Mouse (Mus musculus) stomach, embryonic 14.5 days (tissue): ENCODE measurements at regions not wholly inside any gene's neighbourhood (a gene's known extent, or its start where the extent isn't known, plus 50 kb on each side); places are given as distances from the start of the nearest gene placed in this dataset.

ENCODE experiments used
- ATAC-seq: fragments of 200-750 bp; cut with Nextera tagmentation; 2 replicates; pipeline ENCODE4 v1.8.0; 2017; ENCODE audit warnings: low read depth, moderate TSS enrichment; ENCODE audit not compliant: insufficient number of reproducible peaks, insufficient read depth, low FRiP score
- H3K27ac ChIP-seq: fragments of 300-500 bp; sonication (generic); 2 replicates; pipeline ENCODE4 v1.5.1; 2014; ENCODE audit warnings: mild to moderate bottlenecking, low read length, moderate library complexity, mixed read lengths
- H3K27me3 ChIP-seq: fragments of 300-500 bp; sonication (generic); 2 replicates; pipeline ENCODE4 v1.6.1; 2014; ENCODE audit warnings: low read length, control low read depth, mixed read lengths; ENCODE audit not compliant: control insufficient read depth, insufficient read depth
- H3K36me3 ChIP-seq: fragments of 300-500 bp; sonication (generic); 2 replicates; pipeline ENCODE4 v1.6.1; 2014; ENCODE audit warnings: mild to moderate bottlenecking, control low read depth, low read length, moderate library complexity, mixed read lengths; ENCODE audit not compliant: control insufficient read depth, insufficient read depth
- H3K4me1 ChIP-seq: fragments of 300-500 bp; sonication (generic); 2 replicates; pipeline ENCODE4 v1.6.1; 2014; ENCODE audit warnings: low read length, control low read depth, mixed read lengths; ENCODE audit not compliant: control insufficient read depth, insufficient read depth
- H3K4me2 ChIP-seq: fragments of 300-500 bp; sonication (generic); replicated peaks from 2 replicates; pipeline ENCODE4 v1.6.1; 2014; ENCODE audit warnings: low read depth, low read length, control low read depth
- H3K4me3 ChIP-seq: fragments of 300-500 bp; sonication (generic); 2 replicates; pipeline ENCODE4 v1.5.1; 2014; ENCODE audit warnings: low read depth, low read length, control low read depth
- H3K9ac ChIP-seq: fragments of 300-500 bp; sonication (generic); replicated peaks from 2 replicates; pipeline ENCODE4 v1.6.1; 2014; ENCODE audit warnings: low read depth, mild to moderate bottlenecking, control low read depth, low read length, moderate library complexity, mixed read lengths
- H3K9me3 ChIP-seq: fragments of 300-500 bp; sonication (generic); 2 replicates; pipeline ENCODE4 v1.6.1; 2016; ENCODE audit warnings: low read depth, low read length, control low read depth; ENCODE audit not compliant: control insufficient read depth
- WGBS: fragments of 180-500 bp; shearing (Covaris S2); extraction: QIAGEN DNeasy Blood & Tissue Kit; methylation state at CpG from one replicate; pipeline ENCODE4 v1.1.7; 2014; 5-methylcytosine and 5-hydroxymethylcytosine counted together

GRCm38 (mm10) chr1:4570730-4571129 lies 237.0 kb upstream of the Gm37988 start:
- no peak overlapping the region for H3K4me2 ChIP-seq
- H3K27ac ChIP-seq: no peak overlapping the region
- H3K27me3 ChIP-seq: no peaks in the 10 kb centered on the region
- H3K9me3 ChIP-seq: no peaks in the 10 kb centered on the region
- no peak overlapping the region for H3K4me3 ChIP-seq
- H3K4me1 ChIP-seq: no peaks in the 10 kb centered on the region
- no peak overlapping the region for H3K9ac ChIP-seq
- 91% methylated on average over 4 of the region's 4 CpGs for WGBS
- ATAC-seq: no peak
- H3K36me3 ChIP-seq: no peaks in the 10 kb centered on the region

- H3K27me3 ChIP-seq: no peaks in the 10 kb centered on the region
- peak overlapping the region; percentile 60 for H3K9ac ChIP-seq
- no peaks in the 10 kb centered on the region for H3K4me1 ChIP-seq
- ATAC-seq: peak; percentile 91
- WGBS: 2% methylated on average over 56 of the region's 58 CpGs
- no peaks in the 10 kb centered on the region for H3K36me3 ChIP-seq
- H3K27ac ChIP-seq: peak overlapping the region; percentile 72
- H3K4me2 ChIP-seq: peak overlapping the region; percentile 74
- H3K4me3 ChIP-seq: peak overlapping the region; percentile 54
- no peaks in the 10 kb centered on the region for H3K9me3 ChIP-seq
Observed at GRCm38 (mm10) chr1:4571299-4572202, 236.1 kb upstream of the Gm37988 start.

DNA sequence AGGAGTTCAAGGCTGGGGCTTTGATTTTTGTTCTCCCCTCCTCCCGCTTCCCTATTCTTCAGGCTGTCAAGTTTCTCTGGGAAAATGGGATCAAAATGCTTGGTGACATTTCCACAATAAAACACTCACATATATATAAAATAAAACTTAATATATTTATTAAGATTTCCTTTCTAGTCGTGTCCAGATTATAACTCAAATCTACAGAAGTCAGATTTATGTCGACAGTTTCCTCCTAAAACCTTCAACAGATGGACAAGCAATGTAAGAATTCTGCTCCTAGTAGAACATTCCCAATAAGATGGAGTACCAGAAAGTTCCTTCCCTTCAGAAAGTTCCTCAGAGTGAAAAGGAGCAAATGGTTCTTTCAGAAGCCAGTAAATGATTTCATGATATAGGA lies 235.4 kb upstream of the Gm37988 start:
- peak overlapping the region; percentile 74 for H3K4me2 ChIP-seq
- H3K4me3 ChIP-seq: no peak overlapping the region; the same call in 1 of the 2 replicates
- H3K9ac ChIP-seq: no peak overlapping the region
- 51% methylated on average over 3 of the region's 3 CpGs for WGBS
- no peaks in the 10 kb centered on the region for H3K4me1 ChIP-seq
- no peaks in the 10 kb centered on the region for H3K9me3 ChIP-seq
- ATAC-seq: no peak
- no peaks in the 10 kb centered on the region for H3K36me3 ChIP-seq
- no peaks in the 10 kb centered on the region for H3K27me3 ChIP-seq
- peak overlapping the region; percentile 72; the same call in 1 of the 2 replicates for H3K27ac ChIP-seq

GRCm38 (mm10) chr1:4574101-4574500 lies 233.6 kb upstream of the Gm37988 start:
- 73% methylated on average over 1 of the region's 1 CpGs for WGBS

GRCm38 (mm10) chr1:4576957-4577356 lies 230.7 kb upstream of the Gm37988 start:
- H3K27ac ChIP-seq: no peak overlapping the region
- ATAC-seq: no peak
- H3K9me3 ChIP-seq: no peaks in the 10 kb centered on the region
- no peak overlapping the region for H3K9ac ChIP-seq
- no peaks in the 10 kb centered on the region for H3K4me1 ChIP-seq
- WGBS: 33% methylated on average over 1 of the region's 1 CpGs
- H3K4me3 ChIP-seq: no peak overlapping the region
- no peak overlapping the region for H3K4me2 ChIP-seq
- H3K36me3 ChIP-seq: no peaks in the 10 kb centered on the region
- H3K27me3 ChIP-seq: no peaks in the 10 kb centered on the region

More at GRCm38 (mm10) chr1:4574101-4574500, 233.6 kb upstream of the Gm37988 start:
- H3K27me3 ChIP-seq: no peaks in the 10 kb centered on the region
- H3K4me2 ChIP-seq: no peak overlapping the region
- no peak for ATAC-seq
- H3K27ac ChIP-seq: no peak overlapping the region
- no peak overlapping the region for H3K4me3 ChIP-seq
- H3K9ac ChIP-seq: no peak overlapping the region
- H3K4me1 ChIP-seq: no peaks in the 10 kb centered on the region
- H3K36me3 ChIP-seq: no peaks in the 10 kb centered on the region
- H3K9me3 ChIP-seq: no peaks in the 10 kb centered on the region

DNA sequence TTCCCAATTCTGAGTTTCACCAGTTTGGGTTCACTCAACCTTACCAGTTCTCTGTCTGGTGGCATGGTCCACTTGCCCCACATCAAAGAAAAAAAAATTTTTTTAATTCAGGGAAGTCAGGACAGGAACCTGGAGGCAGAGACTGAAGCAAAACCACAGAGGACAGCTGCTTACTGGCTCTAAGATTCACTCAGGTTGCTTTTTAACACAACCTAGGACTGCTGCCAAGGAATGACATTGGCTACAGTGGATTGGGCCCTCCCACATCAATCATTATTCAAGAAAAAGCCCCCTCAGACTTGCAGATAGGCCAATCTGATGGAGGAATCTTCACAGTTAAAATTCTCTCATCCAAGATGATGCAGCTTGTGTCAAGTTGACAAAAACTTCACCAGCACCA lies 225.2 kb upstream of the Gm37988 start:
- ATAC-seq: no peak
- H3K9me3 ChIP-seq: no peaks in the 10 kb centered on the region
- no peaks in the 10 kb centered on the region for H3K36me3 ChIP-seq
- no peaks in the 10 kb centered on the region for H3K27me3 ChIP-seq
- H3K9ac ChIP-seq: no peak overlapping the region
- no peak overlapping the region for H3K4me3 ChIP-seq
- no peaks in the 10 kb centered on the region for H3K4me1 ChIP-seq
- no peak overlapping the region for H3K4me2 ChIP-seq
- no peak overlapping the region for H3K27ac ChIP-seq

DNA sequence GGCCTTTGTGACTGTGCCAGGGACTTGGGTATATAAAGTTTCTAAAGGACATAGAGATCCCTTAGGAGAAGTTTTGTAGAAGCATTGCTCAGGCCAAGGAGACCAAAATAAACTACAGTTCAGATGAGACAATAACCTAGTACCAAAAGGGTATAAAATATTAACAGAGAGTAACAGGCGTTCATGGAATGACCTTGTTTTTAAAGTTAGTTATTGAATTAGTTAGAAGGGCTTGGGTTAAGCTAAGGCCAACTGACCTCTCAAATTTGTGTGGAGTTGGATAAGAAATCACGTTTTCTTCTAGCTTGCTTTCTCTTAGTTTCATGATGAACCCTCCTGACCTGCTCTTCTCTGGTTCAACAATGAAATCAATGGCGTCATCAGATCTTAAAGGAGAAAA lies 209.8 kb upstream of the Gm37988 start:
- no peak for ATAC-seq
- Histone ChIP-seq H3K4me1 (no peaks in the 10 kb centered on the region), H3K9me3 (no peaks in the 10 kb centered on the region), H3K9ac (no peak overlapping the region), H3K4me2 (no peak overlapping the region), H3K4me3 (no peak overlapping the region), H3K27ac (no peak overlapping the region), H3K27me3 (no peaks in the 10 kb centered on the region), H3K36me3 (no peaks in the 10 kb centered on the region)
- WGBS: 64% methylated on average over 3 of the region's 3 CpGs

DNA sequence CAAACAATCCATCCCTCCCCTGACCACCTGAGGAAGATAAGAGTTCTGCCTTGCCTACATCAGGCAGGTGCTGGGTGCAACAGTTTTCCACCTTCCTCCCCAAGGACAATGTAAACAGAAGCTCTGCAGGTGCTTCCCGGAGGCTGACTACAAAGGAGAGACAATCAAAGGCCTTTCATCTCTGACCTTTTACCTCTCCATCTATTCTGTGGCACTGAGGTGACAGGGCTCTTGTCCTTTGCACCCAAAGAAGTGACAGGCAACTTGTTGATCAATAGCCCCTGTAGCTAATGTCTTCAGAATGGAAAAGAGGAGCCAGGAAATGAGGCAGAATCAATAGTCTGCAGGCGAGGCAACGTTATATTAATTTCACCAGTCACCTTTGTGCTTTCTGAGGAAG lies 209.3 kb upstream of the Gm37988 start:
- no peak overlapping the region for H3K27ac ChIP-seq
- H3K36me3 ChIP-seq: no peaks in the 10 kb centered on the region
- no peaks in the 10 kb centered on the region for H3K4me1 ChIP-seq
- no peak overlapping the region for H3K4me3 ChIP-seq
- H3K4me2 ChIP-seq: no peak overlapping the region
- H3K9me3 ChIP-seq: no peaks in the 10 kb centered on the region
- ATAC-seq: no peak
- WGBS: 28% methylated on average over 3 of the region's 3 CpGs
- no peak overlapping the region for H3K9ac ChIP-seq
- H3K27me3 ChIP-seq: no peaks in the 10 kb centered on the region

DNA sequence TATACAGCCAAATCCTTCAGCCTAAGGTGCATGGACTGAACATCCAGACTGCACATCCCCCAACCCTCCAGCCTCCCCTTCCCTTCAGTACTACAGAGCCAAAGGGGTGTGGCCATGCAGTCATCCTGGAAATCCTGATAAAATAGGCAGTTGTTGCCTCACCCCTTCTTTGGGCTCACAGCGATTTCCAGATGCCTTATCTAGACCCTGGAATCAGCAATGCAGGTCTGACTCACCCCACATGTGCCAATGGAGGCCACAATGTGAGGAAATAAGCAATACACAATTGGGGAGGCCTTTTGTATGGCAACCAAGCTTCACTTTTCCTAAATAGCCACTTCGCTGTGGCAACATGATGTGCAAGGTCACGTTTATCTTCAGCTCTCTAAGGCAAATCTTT lies 205.3 kb upstream of the Gm37988 start:
- WGBS: 67% methylated on average over 3 of the region's 3 CpGs
- Histone ChIP-seq H3K4me1 (no peaks in the 10 kb centered on the region), H3K27ac (no peak overlapping the region), H3K27me3 (no peaks in the 10 kb centered on the region), H3K36me3 (no peaks in the 10 kb centered on the region), H3K4me3 (no peak overlapping the region), H3K9ac (no peak overlapping the region), H3K4me2 (no peak overlapping the region), H3K9me3 (no peaks in the 10 kb centered on the region)
- no peak for ATAC-seq
